14 mouse cellular contexts compared by ENCODE assay signal in genomic region chr6:17764660-17764998, GRCm38 (mm10).
DNase-seq lines count a peak whose midpoint lies in the region; ATAC-seq and TF ChIP-seq lines count a peak whose summit lies in the region.
"Had no signal": no experiment of that assay in that cellular context is flagged by ENCODE, and none has a peak within 500 bp of the region (broad histone marks: within the 10 kb centered on the region; RNA-seq: fewer than 3 reads in every experiment).

No protein-coding gene starts in this region.

- H3K9me3 ChIP-seq in forebrain, embryonic 14.5 days (replicated peaks; ENCODE audit: control insufficient read depth, low read length) = no peaks in the 10 kb centered on the region
- no peaks in the 10 kb centered on the region for H3K9me3 ChIP-seq in forebrain, embryonic 12.5 days
- no peaks in the 10 kb centered on the region for H3K9me3 ChIP-seq in forebrain, postnatal 0 days (ENCODE audit: low read length)
- H3K9me3 ChIP-seq: limb, embryonic 12.5 days had no signal

- H3K27ac ChIP-seq in forebrain, embryonic 14.5 days (ENCODE audit: low read depth, low read length) = peak overlapping the region; percentile 15; the same call in 1 of the 2 replicates
- H3K27ac ChIP-seq in forebrain, embryonic 12.5 days = no peak overlapping the region
- peak overlapping the region; percentile 83 for H3K27ac ChIP-seq in layer of hippocampus, adult 2 months
- peak overlapping the region; percentile 58; the same call in 1 of the 2 replicates for H3K27ac ChIP-seq in forebrain, postnatal 0 days (ENCODE audit: low read depth, low read length)
- H3K27ac ChIP-seq: stomach, postnatal 0 days had no signal

- TF ChIP-seq CTCF in layer of hippocampus, adult 2 months (conservative IDR thresholded peaks at IDR 0.05) = no peak
- no peak for TF ChIP-seq CTCF in forebrain, postnatal 0 days (IDR thresholded peaks at IDR 0.05; ENCODE audit: low read depth)

- no peaks in the 10 kb centered on the region for H3K27me3 ChIP-seq in forebrain, embryonic 14.5 days (replicated peaks; ENCODE audit: control insufficient read depth, insufficient read depth, low read length)
- no peaks in the 10 kb centered on the region for H3K27me3 ChIP-seq in forebrain, embryonic 12.5 days
- H3K27me3 ChIP-seq in forebrain, postnatal 0 days (ENCODE audit: insufficient read depth, low read length) = no peaks in the 10 kb centered on the region
- H3K27me3 ChIP-seq: limb, embryonic 12.5 days had no signal

- no peak overlapping the region for H3K9ac ChIP-seq in forebrain, embryonic 14.5 days (ENCODE audit: low read length)
- no peak overlapping the region for H3K9ac ChIP-seq in forebrain, embryonic 12.5 days
- no peak overlapping the region for H3K9ac ChIP-seq in forebrain, postnatal 0 days
- H3K9ac ChIP-seq: limb, embryonic 12.5 days had no signal

- no peaks in the 10 kb centered on the region for H3K36me3 ChIP-seq in forebrain, embryonic 14.5 days (ENCODE audit: control insufficient read depth, insufficient read depth, low read length)
- no peaks in the 10 kb centered on the region for H3K36me3 ChIP-seq in forebrain, embryonic 12.5 days (replicated peaks)
- H3K36me3 ChIP-seq in forebrain, postnatal 0 days (ENCODE audit: insufficient read depth) = no peaks in the 10 kb centered on the region
- H3K36me3 ChIP-seq: limb, embryonic 12.5 days had no signal

- ATAC-seq in forebrain, embryonic 14.5 days = peak; percentile 73
- no peak for ATAC-seq in forebrain, embryonic 12.5 days (ENCODE audit: low FRiP score)
- peak; percentile 69 for ATAC-seq in forebrain, postnatal 0 days
- 0 out of 2 replicates have a peak, but pooled peaks have one; percentile 17 for ATAC-seq in monocyte, adult 5-6 weeks (replicated peaks; ENCODE audit: insufficient number of reproducible peaks, low FRiP score, low TSS enrichment, poor library complexity, severe bottlenecking)
- ATAC-seq: activated CD4-positive, CD25-positive, alpha-beta regulatory T cell, adult 4 months had no signal

- no peak overlapping the region for H3K4me2 ChIP-seq in forebrain, embryonic 14.5 days (ENCODE audit: low read length)
- H3K4me2 ChIP-seq in forebrain, embryonic 12.5 days = no peak overlapping the region
- H3K4me2 ChIP-seq in forebrain, postnatal 0 days (ENCODE audit: low read depth) = no peak overlapping the region
- H3K4me2 ChIP-seq: limb, embryonic 12.5 days had no signal

- H3K4me3 ChIP-seq in forebrain, embryonic 14.5 days (ENCODE audit: low read depth, low read length) = no peak overlapping the region
- no peak overlapping the region for H3K4me3 ChIP-seq in forebrain, embryonic 12.5 days (replicated peaks)
- peak overlapping the region; percentile 27 for H3K4me3 ChIP-seq in layer of hippocampus, adult 2 months
- H3K4me3 ChIP-seq in forebrain, postnatal 0 days (ENCODE audit: low read depth, low read length) = no peak overlapping the region
- H3K4me3 ChIP-seq: limb, embryonic 12.5 days had no signal

- H3K4me1 ChIP-seq in forebrain, embryonic 14.5 days (ENCODE audit: control insufficient read depth, insufficient read depth, low read length) = peaks cover 22% of the 10 kb centered on the region
- peaks cover 18% of the 10 kb centered on the region for H3K4me1 ChIP-seq in forebrain, embryonic 12.5 days
- H3K4me1 ChIP-seq in forebrain, postnatal 0 days (ENCODE audit: insufficient read depth) = peaks cover 17% of the 10 kb centered on the region; the same call in 1 of the 2 replicates

- DNase-seq in forebrain, embryonic 14.5 days (ENCODE audit: low spot score) = peak; percentile 37
- no peak for DNase-seq in layer of hippocampus, adult 2 months (ENCODE audit: low spot score in 2 of 2)
- DNase-seq in layer of hippocampus, postnatal 25 days (ENCODE audit: extremely low spot score in 1 of 2, low spot score in 1 of 2) = no peak
- peak; percentile 36 for DNase-seq in forebrain, postnatal 0 days
- no peak for DNase-seq in layer of hippocampus, postnatal 36 days
- DNase-seq in yolk sac, embryonic 10.5 days (ENCODE audit: low spot score) = no peak
- DNase-seq: cerebellum, postnatal 36 days; kidney, adult 8-10 months; lung, postnatal 36 days had no signal

- 27% methylated on average over 2 of the region's 2 CpGs for WGBS in forebrain, embryonic 14.5 days
- 61% methylated on average over 2 of the region's 2 CpGs for WGBS in forebrain, embryonic 12.5 days
- 27% methylated on average over 2 of the region's 2 CpGs for WGBS in forebrain, postnatal 0 days

Comparison
In these comparisons a context has a peak if more than half of its experiments do, and no peak if none do; other contexts are left out.
1. DNase-seq: peak in forebrain, embryonic 14.5 days (single experiment) and forebrain, postnatal 0 days (single experiment); none in layer of hippocampus, adult 2 months (0 of 2), layer of hippocampus, postnatal 25 days (0 of 2), layer of hippocampus, postnatal 36 days (0 of 2) and yolk sac, embryonic 10.5 days (single experiment).